Mouse (Mus musculus): ENCODE results near the gene Tfap4. TPM values are rescaled to one million over a fixed set of nuclear protein-coding genes. Genes with fewer than 3 reads are reported as not detected.
A peak's percentile ranks its signal among the peaks of the same experiment; 100 is the strongest.
"Not testable (repeated sequence)": the region's sequence is repeated elsewhere in the genome, so short reads cannot be mapped to it uniquely, and the experiment has no call there.

Tfap4 gene
- total RNA-seq, 2 experiments from 2014 or later = 3.0 to 5.1 TPM

DNA sequence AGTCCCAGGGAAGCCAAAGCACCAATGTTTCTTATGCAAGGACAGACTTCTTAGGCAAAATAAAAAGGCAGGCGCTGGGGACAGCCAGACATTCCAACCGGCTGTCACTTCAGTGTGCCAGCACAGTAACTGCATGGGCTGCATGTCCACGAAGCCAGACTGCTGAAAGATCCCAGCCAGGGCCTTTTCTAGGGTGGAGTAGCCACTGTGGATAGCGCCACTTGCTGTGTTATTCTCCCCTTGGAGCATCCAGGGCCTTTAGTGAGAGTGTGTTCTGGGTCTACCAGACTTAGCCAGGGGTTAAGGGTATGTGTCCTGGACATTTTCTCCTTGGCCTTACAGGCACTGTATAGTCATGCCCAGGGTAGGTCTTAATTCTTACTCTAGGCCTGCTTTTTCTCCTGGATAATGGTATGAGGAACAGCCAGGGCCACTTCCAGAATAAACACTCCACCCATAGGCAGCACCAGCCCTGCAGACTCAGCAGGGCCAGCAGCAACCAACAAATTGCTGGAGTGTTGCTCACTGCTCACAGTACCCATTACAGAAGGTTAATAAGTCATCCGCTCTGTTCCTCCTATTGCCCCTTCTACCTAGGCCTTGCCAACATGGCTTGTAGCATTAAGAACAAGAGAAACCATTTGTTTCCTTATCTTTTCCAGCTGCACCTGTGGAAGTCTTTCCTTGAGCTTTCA is 28.0 kb upstream of the Tfap4 start:
- intact Hi-C loops (cut with DNase I) = no loop called here
- DNase-seq = peak; percentile 29
- H3K4me3 ChIP-seq = 0 out of 2 replicates have a peak overlapping the region, but pooled peaks have one; percentile 70
- peak overlapping the region; percentile 89 for H3K27ac ChIP-seq
- no peak for TF ChIP-seq CTCF (IDR thresholded peaks at IDR 0.05)

GRCm38 (mm10) chr16:4586531-4587123 is 27.0 kb upstream of the Tfap4 start:
- H3K4me3 ChIP-seq = peak overlapping the region; percentile 70
- peak overlapping the region; percentile 89 for H3K27ac ChIP-seq
- TF ChIP-seq CTCF (IDR thresholded peaks at IDR 0.05) = peak; percentile 25; the same call in 1 of the 2 replicates
- peak; percentile 99 for DNase-seq
- intact Hi-C loops (cut with DNase I) = no loop called here

- no peak for TF ChIP-seq CTCF (IDR thresholded peaks at IDR 0.05)
- intact Hi-C loops (cut with DNase I) = no loop called here
- peak; percentile 27 for DNase-seq
Observed at GRCm38 (mm10) chr16:4585642-4586530, 26.2 kb upstream of the Tfap4 start.

GRCm38 (mm10) chr16:4584438-4584837 is 24.8 kb upstream of the Tfap4 start:
- intact Hi-C loops (cut with DNase I) = no loop called here
- Histone ChIP-seq H3K27ac (no peak overlapping the region), H3K4me3 (no peak overlapping the region)
- TF ChIP-seq CTCF (IDR thresholded peaks at IDR 0.05) = no peak
- no peak for DNase-seq

More at GRCm38 (mm10) chr16:4585642-4586530, 26.2 kb upstream of the Tfap4 start:
- peak overlapping the region; percentile 70 for H3K4me3 ChIP-seq
- H3K27ac ChIP-seq = peak overlapping the region; percentile 89

GRCm38 (mm10) chr16:4583807-4584206 is 24.2 kb upstream of the Tfap4 start:
- no peak overlapping the region for H3K27ac ChIP-seq
- no peak for TF ChIP-seq CTCF (IDR thresholded peaks at IDR 0.05)
- intact Hi-C loops (cut with DNase I) = no loop called here
- DNase-seq = no peak
- no peak overlapping the region for H3K4me3 ChIP-seq

- DNase-seq; H3K27ac ChIP-seq; intact Hi-C loops (cut with DNase I); H3K4me3 ChIP-seq: not testable (repeated sequence)
Observed at GRCm38 (mm10) chr16:4581179-4581578, 21.5 kb upstream of the Tfap4 start.

- intact Hi-C loops (cut with DNase I) = no loop called here
- no peak for DNase-seq
Observed at GRCm38 (mm10) chr16:4578630-4579029, 19.0 kb upstream of the Tfap4 start.

DNA sequence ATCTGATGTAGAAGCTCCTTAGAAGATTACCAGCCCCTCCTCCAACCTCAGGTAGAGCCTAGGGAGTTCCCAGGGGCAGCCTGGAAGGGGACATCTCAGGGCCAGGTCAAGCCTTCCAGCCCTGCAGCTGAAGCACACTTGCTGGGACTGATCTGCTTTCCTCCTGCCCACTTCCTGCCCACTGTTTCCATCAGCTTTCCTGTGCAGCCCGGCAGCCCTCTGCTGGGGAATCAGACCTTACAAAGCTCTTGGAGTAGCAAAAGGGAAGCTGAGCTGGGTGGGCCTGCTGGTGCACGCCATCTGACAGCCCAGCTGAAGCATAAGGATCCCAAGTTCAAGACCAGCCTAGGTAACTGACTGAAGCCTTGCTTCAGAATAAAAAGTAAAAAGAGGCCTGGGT is 17.2 kb upstream of the Tfap4 start:
- TF ChIP-seq CTCF (IDR thresholded peaks at IDR 0.05) = no peak
- Histone ChIP-seq H3K4me3 (no peak overlapping the region), H3K27ac (no peak overlapping the region)
- intact Hi-C loops (cut with DNase I) = no loop called here
- no peak for DNase-seq

More at GRCm38 (mm10) chr16:4578630-4579029, 19.0 kb upstream of the Tfap4 start:
- Histone ChIP-seq H3K4me3 (no peak overlapping the region), H3K27ac (no peak overlapping the region)
- no peak for TF ChIP-seq CTCF (IDR thresholded peaks at IDR 0.05)

- intact Hi-C loops (cut with DNase I) = no loop called here
- DNase-seq = no peak
- H3K4me3 ChIP-seq = no peak overlapping the region
- no peak overlapping the region for H3K27ac ChIP-seq
- no peak for TF ChIP-seq CTCF (IDR thresholded peaks at IDR 0.05)
Observed at GRCm38 (mm10) chr16:4576038-4576437, 16.4 kb upstream of the Tfap4 start.

DNA sequence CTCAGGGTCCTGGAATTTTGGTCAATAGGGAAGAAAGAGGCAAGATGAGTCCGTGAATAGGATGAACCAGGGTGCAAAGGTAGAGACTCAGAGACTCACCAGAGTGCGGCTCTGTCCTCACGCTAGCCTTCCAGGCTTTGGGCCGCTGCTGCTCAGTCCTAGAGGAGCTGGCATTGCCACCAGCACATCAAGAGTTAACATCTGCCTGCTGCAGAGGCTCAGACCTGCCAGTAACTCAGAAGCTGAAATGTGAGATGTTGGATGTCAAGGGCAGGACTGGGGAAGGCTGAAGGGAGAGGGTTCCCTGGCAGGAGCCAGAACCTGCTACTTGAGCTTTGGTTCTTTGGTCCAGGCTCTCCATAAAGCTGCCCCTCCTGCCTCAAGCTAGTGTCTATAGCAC is 11.1 kb upstream of the Tfap4 start:
- Histone ChIP-seq H3K4me3 (no peak overlapping the region), H3K27ac (peak overlapping the region; percentile 46; the same call in 1 of the 2 replicates)
- DNase-seq = peak; percentile 53
- intact Hi-C loops (cut with DNase I) = no loop called here
- TF ChIP-seq CTCF (IDR thresholded peaks at IDR 0.05) = no peak

GRCm38 (mm10) chr16:4567912-4568311 is 8.3 kb upstream of the Tfap4 start:
- H3K4me3 ChIP-seq = no peak overlapping the region
- intact Hi-C loops (cut with DNase I) = loop anchor here (5.0 kb wide), 1 partner anchor 99 kb away; no protein-coding TSS in a partner anchor
- H3K27ac ChIP-seq = no peak overlapping the region
- TF ChIP-seq CTCF (IDR thresholded peaks at IDR 0.05) = peak; percentile 97
- peak; percentile 91 for DNase-seq

- peak; percentile 73 for TF ChIP-seq CTCF (IDR thresholded peaks at IDR 0.05)
- Histone ChIP-seq H3K4me3 (peak overlapping the region; percentile 89), H3K27ac (peak overlapping the region; percentile 97)
- intact Hi-C loops (cut with DNase I) = loop anchor here (2.0 kb wide), 1 partner anchor 46 kb away; no protein-coding TSS in a partner anchor
- peak; percentile 86 for DNase-seq
Observed at GRCm38 (mm10) chr16:4560145-4560952, 695 bp upstream of the Tfap4 start.
